Mouse (Mus musculus) cerebellum, adult 2 months (tissue): ENCODE measurements around the gene Hcn3.
A peak's percentile ranks its signal among the peaks of the same experiment; 100 is the strongest.

Source experiments
- CTCF ChIP-seq: fragments of 200-500 bp; IDR thresholded peaks from 2 replicates; pipeline ENCODE4 v1.5.1; 2011; ENCODE audit warnings: low read depth, mild to moderate bottlenecking, control low read depth, low read length, moderate library complexity, borderline replicate concordance; ENCODE audit not compliant: insufficient read depth
- POLR2A ChIP-seq: fragments of 200-500 bp; IDR thresholded peaks from 2 replicates; pipeline ENCODE4 v1.6.1; 2011; ENCODE audit warnings: low read length, control low read depth, borderline replicate concordance; ENCODE audit not compliant: insufficient read depth

- no peak for TF ChIP-seq CTCF
- peak; percentile 86 for TF ChIP-seq POLR2A
These were observed 23.3 kb upstream of the Hcn3 start, which contains the start of gene Fam189b for GRCm38 (mm10) chr3:89183058-89183958.
